Mouse (Mus musculus): ENCODE measurements at regions not wholly inside any gene's neighbourhood (a gene's known extent, or its start where the extent isn't known, plus 50 kb on each side); places are given as distances from the start of the nearest gene placed in this dataset.

- TF ChIP-seq POLR2A (IDR thresholded peaks at IDR 0.05; ENCODE audit: low read depth, low read length) (no peak), CTCF (conservative IDR thresholded peaks at IDR 0.05; ENCODE audit: insufficient read depth, insufficient read length, low read depth, low read length) (no peak)
These were observed 82.3 kb upstream of the Ubl3 start for GRCm38 (mm10) chr5:148634919-148635356.
